Mouse (Mus musculus): ENCODE data around the gene Arfgap3.
"Not testable (repeated sequence)": the region's sequence is repeated elsewhere in the genome, so short reads cannot be mapped to it uniquely, and the experiment has no call there.

Arfgap3 gene

GRCm38 (mm10) chr15:83349954-83350711, at the start of gene Arfgap3:
TSS of gene Arfgap3 (minus strand) at chr15:83350247.
- DNase-seq, result peak; percentile 86 to 95

DNA sequence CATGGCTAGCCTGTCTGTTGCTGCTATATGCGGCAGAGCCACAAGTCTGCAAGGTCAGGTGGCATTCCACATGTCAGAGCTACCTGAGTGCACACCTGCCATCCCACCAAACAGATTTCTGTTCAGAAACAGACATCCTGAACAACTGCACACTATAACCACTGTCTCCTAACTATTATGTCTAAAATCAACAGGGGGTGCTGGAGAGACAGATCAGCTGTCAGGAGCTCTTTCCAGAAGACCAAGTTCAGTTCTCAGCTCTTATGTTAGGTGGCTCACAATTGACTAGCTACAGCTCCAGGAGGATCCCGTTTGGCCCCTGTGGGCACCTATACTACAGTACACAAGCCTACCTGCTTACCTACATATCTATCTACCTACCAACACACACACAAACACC, 42.7 kb upstream of the Arfgap3 start:
- no peak for DNase-seq

DNA sequence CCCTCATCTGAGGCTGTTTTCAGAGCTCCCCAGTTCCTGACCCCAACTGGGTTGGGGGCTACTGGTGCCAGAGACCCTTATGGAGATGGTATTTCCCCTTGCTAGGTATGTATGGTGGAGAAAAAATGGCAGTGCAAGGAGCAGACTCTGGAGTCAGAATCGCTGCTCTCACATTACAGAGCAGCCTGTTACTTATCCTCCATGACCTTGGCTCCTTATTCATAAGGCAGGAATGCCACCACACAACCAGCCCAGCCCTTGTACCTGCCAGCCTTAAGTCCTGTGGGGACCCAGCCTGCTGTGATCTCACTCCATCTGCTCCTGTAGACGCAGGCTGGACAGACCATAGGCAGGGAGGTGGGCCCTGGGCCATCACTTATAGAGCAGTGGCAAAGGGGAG, 37.9 kb upstream of the Arfgap3 start:
- DNase-seq, result no peak

GRCm38 (mm10) chr15:83383633-83384032, 33.6 kb upstream of the Arfgap3 start:
- DNase-seq, result no peak

DNA sequence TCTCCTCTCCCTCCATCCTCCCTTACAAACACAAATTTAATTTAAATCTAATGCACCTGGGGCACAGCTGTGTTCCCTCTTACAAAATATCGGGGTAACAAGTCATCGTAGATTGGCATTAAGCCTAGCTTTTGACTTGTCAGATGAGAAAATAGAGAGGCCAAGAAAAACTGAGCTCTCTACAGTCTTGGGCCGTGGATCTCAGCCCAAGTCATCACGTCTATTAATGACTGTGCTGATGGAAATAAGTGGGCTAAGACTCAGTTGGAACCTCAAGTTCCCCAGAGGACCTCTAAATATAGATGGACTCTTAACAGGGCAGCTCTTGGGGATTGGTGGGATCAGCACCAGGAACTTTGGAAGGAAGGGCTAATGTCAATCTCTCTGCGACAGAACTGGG, 33.1 kb upstream of the Arfgap3 start:
- no peak for DNase-seq

GRCm38 (mm10) chr15:83382467-83382866, 32.4 kb upstream of the Arfgap3 start:
- DNase-seq, result no peak

DNA sequence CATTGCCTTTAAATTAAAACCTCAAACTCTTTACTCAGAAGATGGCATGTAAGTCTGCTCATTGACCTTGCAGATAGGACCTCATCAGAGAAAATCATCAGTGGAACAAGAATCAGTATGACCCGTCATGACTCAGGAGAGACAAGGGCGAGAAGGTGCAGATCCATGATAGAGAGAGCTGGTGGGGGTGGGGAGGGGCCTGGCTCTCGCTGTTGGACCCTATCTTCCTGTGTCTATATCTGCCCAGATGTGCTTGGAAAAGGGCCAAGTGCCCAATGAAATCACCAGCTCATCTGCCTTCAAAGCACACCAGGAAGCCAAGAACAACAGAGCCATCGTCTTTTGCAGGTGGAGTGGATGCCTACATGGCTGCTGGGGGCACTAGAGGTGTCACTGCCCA, 27.1 kb upstream of the Arfgap3 start:
- no peak for DNase-seq

DNA sequence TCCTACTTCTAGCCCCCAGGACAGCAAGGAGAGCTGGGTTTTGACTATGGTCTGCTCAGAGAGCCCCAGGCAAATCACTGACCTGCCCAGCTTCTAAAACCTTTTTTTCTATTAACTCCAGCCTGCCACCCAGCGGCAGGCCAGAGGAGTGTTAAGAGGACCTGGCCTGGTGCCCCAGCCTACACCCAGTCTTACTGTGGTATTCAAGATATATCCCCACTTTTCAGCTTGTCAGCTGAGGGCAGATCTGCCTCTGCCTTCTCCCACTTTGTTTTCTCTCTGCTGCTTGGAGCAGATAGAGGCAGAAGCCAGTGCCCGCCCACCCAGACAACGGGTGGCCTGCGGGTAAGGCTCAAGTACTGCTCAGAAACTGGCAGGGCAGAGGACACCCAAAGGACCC, 25.1 kb upstream of the Arfgap3 start:
- peak; percentile 39 to 40 for DNase-seq

DNA sequence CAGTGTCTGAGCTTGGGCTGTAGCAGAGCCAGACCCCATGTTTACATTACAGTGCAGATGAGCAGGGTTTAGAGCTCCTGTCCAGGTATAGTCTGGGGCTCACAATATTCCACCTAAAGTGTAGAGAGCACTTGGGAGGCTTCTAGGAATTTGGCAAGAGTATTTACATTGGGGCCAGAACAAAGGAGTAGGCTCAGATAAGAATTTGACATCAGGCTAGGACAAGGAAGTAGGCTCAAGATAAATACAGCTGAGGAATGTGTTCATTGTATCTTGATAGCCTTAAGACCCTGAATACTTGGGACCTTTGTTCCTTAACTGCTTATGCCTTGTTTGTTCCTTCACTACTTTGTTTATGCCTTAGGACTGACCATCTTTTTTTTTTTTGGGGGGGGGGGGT, 24.0 kb upstream of the Arfgap3 start:
- no peak for DNase-seq

- DNase-seq, result not testable (repeated sequence)
Observed at GRCm38 (mm10) chr15:83368702-83369101, 18.7 kb upstream of the Arfgap3 start.

- no peak for DNase-seq
Observed at GRCm38 (mm10) chr15:83368261-83368660, 18.2 kb upstream of the Arfgap3 start.

DNA sequence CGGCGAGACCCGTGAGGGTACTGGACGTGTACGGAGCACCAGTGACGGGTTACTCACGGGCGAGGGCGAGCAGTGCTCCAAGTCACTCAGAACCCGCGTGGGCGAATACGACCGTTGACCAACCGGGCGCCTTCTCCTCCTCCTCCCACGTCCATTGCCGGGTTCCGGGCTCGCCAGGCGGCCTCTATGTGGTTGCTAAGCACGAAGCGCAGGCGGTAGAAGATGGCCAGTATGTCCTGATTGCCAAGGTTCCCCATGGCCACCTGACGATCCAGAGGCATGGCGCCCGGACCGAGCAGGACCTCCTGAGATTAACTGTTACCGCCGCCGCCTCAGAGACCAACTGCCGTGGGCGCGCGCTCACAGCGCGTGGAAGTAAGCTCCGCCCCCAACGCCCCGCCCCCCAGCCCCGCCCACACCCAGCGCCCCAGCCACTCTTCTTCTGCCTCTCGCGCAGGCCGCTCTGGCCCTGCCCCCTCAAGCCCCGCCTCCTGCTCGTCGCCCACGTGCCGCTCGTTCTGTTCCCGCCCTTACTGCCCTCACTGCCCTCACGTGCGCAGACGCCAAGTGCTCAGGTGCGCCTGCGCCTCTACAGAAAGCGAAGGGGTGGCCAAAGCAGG, 17.0 kb upstream of the Arfgap3 start:
- peak; percentile 44 to 47 for DNase-seq

- no peak for DNase-seq
Observed at GRCm38 (mm10) chr15:83365697-83366096, 15.7 kb upstream of the Arfgap3 start.

GRCm38 (mm10) chr15:83364194-83364593, 14.1 kb upstream of the Arfgap3 start:
- DNase-seq, result no peak

GRCm38 (mm10) chr15:83362813-83363212, 12.8 kb upstream of the Arfgap3 start:
- DNase-seq, result not testable (repeated sequence)

DNA sequence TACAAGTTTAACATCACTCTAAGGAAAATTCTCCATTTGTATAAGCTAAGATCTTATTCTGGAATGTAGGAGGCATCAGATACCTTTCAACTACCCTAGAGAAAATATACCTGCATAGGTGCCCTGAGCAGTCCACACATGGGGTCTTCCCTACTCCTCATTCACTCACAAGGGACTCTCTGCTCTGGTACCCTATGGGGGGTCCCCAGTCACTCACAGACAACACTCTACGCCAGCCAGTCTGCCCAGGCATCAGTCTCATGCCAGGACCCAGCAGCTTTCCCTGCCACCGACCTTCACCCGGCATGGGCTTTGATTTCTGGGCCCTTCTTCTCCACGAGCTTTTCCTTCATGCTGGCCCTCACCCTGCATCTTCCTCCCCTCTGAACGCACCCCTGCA, 10.9 kb upstream of the Arfgap3 start:
- DNase-seq, result not testable (repeated sequence)

- no peak for DNase-seq
Observed at GRCm38 (mm10) chr15:83360140-83360539, 10.1 kb upstream of the Arfgap3 start.

GRCm38 (mm10) chr15:83358476-83358875, 8.4 kb upstream of the Arfgap3 start:
- DNase-seq, result no peak

- no peak for DNase-seq
Observed at GRCm38 (mm10) chr15:83351546-83351945, 1.5 kb upstream of the Arfgap3 start.

- peak in 1 of 2 experiments; percentile 6 for DNase-seq
Observed at GRCm38 (mm10) chr15:83350859-83351258, 812 bp upstream of the Arfgap3 start.

DNA sequence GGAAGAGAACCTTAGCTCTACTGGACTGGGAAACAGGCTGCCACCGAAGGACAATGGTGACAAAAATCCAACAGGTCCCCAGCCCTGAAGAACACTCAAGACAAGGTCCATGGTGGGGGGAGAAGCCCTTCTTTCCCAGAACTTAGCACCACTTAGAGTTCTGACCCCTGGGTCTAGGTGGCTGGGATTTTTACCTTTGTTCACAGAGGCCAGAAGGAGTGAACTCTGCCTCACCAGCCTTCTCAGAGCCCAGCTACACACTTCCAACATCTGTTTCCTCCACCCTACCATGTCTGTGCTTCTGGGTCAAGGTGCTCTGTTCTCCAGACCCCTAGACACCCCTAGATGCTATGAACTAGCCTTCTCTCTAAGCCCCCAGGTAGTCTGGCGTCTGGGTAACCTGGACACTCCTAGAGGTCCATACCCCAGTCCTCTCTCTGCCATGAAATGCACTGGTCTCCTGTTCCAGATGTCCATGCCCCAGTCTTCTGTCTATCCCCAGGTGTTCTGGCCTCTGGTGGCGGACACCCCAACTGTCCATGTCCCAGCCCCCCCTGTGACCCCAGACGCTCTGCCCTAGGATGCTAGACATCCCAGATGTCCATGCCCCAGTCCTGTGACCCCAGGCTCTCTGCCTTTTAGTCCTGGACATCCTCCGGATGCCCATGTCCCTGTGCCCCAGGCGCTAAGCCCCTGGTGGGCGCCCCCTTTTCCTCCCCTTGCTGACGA, 658 bp downstream of the Arfgap3 start:
- no peak for DNase-seq

DNA sequence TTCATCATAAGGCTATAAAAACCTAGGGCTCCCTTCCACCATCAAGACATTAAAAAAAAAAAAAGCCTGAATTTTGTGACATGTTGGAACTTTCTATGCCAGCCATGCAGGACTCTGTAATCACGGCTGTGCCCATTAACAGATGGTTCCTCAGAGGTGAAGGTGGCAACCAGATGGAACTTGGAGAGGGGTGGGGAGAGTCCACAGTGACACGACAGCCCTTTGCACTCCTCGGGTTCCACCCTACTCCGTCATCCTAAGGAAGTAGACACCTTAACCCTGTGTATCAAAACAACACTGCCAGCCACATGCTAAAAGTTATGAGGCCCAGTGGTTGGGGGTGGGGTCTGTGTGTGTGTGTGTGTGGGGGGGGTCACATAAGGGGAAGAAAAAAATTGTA, 1.3 kb downstream of the Arfgap3 start:
- DNase-seq, result peak; percentile 28 to 48

DNA sequence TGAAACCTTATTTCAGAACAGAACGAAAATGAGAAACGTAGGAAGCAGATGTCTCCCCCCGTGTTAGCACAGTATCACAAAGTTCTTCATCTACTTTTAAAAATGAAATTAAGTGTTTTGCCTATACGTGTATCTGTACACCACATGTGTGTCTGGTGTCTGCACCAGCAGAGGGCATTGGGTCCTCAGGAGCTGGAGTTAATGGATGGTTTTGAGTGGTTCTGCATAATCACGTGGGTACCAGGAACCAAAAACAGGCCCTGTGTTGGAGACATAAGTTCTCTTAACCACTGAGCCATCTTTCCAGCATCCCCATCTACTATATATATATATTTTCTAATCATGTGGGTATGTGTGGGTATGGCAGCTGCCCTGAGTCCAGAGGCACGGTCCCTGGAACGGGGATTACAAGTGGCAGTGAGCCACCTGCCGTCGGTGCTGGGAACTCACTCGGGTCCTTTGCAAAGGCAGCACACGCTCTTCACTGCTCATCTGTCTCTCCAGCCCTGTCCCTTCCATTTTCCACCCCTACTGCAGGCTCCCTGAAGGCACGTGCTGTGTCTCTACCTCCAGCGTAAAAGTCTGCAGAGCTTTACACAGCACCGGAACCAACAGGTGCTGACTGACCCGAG, 4.0 kb downstream of the Arfgap3 start:
- DNase-seq, result no peak
